Mouse (Mus musculus) liver, embryonic 14.5 days (tissue): ENCODE data around the gene Ctnna2. TPM values are rescaled to one million over a fixed set of nuclear protein-coding genes. Genes with fewer than 3 reads are reported as not detected.

Source experiments
- ATAC-seq: fragments of 200-750 bp; cut with Nextera tagmentation; 2 replicates; pipeline ENCODE4 v1.8.0; 2017; ENCODE audit warnings: moderate number of reproducible peaks, mild to moderate bottlenecking, moderate library complexity; ENCODE audit not compliant: insufficient read depth
- DNase-seq, 3 experiments: peaks; one replicate each; pipeline ENCODE4 v3.0.0-alpha.2; 2012 to 2013; ENCODE audit warnings: low read depth in 3 of 3, low spot score in 3 of 3
- H3K27ac ChIP-seq: fragments of 300-500 bp; sonication (generic); 2 replicates; pipeline ENCODE4 v1.5.1; 2014; ENCODE audit warnings: moderate library complexity, mild to moderate bottlenecking, control low read depth, inconsistent platforms
- H3K27me3 ChIP-seq: fragments of 300-500 bp; sonication (generic); 2 replicates; pipeline ENCODE4 v1.6.1; 2014; ENCODE audit warnings: mild to moderate bottlenecking, low read length, moderate library complexity; ENCODE audit not compliant: control insufficient read depth, insufficient read depth
- H3K36me3 ChIP-seq: fragments of 300-500 bp; sonication (generic); replicated peaks from 2 replicates; pipeline ENCODE4 v1.6.1; 2014; ENCODE audit warnings: low read depth; ENCODE audit not compliant: control insufficient read depth, insufficient read depth
- H3K4me1 ChIP-seq, 2 experiments: fragments of 200-500 bp in 1 of 2; fragments of 300-500 bp in 1 of 2; sonication (generic) in 1 of 2; replicated peaks; 2 replicates each; pipeline ENCODE4 v1.6.1; 2012 to 2014; ENCODE audit warnings: antibody characterized with exemption in 1 of 2, inconsistent platforms in 1 of 2, low read length in 1 of 2; ENCODE audit not compliant: control insufficient read depth in 2 of 2, insufficient read depth in 2 of 2
- H3K4me2 ChIP-seq: fragments of 300-500 bp; sonication (generic); 2 replicates; pipeline ENCODE4 v1.6.1; 2014; ENCODE audit warnings: low read depth, mild to moderate bottlenecking, control low read depth, moderate library complexity
- H3K4me3 ChIP-seq, 2 experiments: fragments of 200-500 bp in 1 of 2; fragments of 300-500 bp in 1 of 2; sonication (generic) in 1 of 2; 2 replicates each; pipeline ENCODE4 v1.5.1; 2012 to 2014; ENCODE audit warnings: low read depth in 2 of 2, low read length in 2 of 2, mild to moderate bottlenecking in 2 of 2, control low read depth in 1 of 2, inconsistent platforms in 1 of 2, moderate library complexity in 1 of 2; ENCODE audit not compliant: insufficient read depth in 1 of 2
- H3K9ac ChIP-seq: fragments of 300-500 bp; sonication (generic); replicated peaks from 2 replicates; pipeline ENCODE4 v1.6.1; 2014; ENCODE audit warnings: mild to moderate bottlenecking, control low read depth, moderate library complexity
- H3K9me3 ChIP-seq: fragments of 300-500 bp; sonication (generic); 2 replicates; pipeline ENCODE4 v1.6.1; 2016; ENCODE audit warnings: low read length, mixed read lengths; ENCODE audit not compliant: control insufficient read depth
- CTCF ChIP-seq: IDR thresholded peaks from 2 replicates; pipeline ENCODE4 v1.5.1; 2016; ENCODE audit warnings: antibody characterized with exemption, low read depth, control low read depth
- EP300 ChIP-seq: IDR thresholded peaks from 2 replicates; pipeline ENCODE4 v1.6.1; 2016; ENCODE audit warnings: antibody characterized with exemption, low read depth
- WGBS: fragments of 180-500 bp; shearing (Covaris S2); extraction: QIAGEN DNeasy Blood & Tissue Kit; methylation state at CpG from one replicate; pipeline ENCODE4 v1.1.7; 2014; ENCODE audit not compliant: insufficient replicate concordance; 5-methylcytosine and 5-hydroxymethylcytosine counted together
- polyA plus RNA-seq, 2 experiments: library from polyadenylated mRNA; depleted of rRNA in 1 of 2; stranded (reverse) in 1 of 2; unstranded in 1 of 2; fragments of >200 nt; fragmentation: Nextera tagmentation in 1 of 2; extraction: Ambion mirVana in 1 of 2; gene quantifications; 2 replicates each; pipeline versions ENCODE4 v1.2.1 to v1.2.3; 2012 to 2014

Gene Ctnna2
- polyA plus RNA-seq, 2 experiments: 0.08 to 0.14 TPM

GRCm38 (mm10) chr6:77969774-77970173 is 9.7 kb downstream of the Ctnna2 start:
- TF ChIP-seq CTCF (no peak), EP300 (no peak)
- H3K27ac ChIP-seq: no peak overlapping the region
- H3K4me3 ChIP-seq: no peak overlapping the region
- H3K27me3 ChIP-seq: no peaks in the 10 kb centered on the region
- H3K9me3 ChIP-seq: no peaks in the 10 kb centered on the region
- no peaks in the 10 kb centered on the region for H3K36me3 ChIP-seq
- no peak overlapping the region for H3K9ac ChIP-seq
- no peak overlapping the region for H3K4me2 ChIP-seq
- 45% methylated on average over 4 of the region's 4 CpGs for WGBS
- ATAC-seq (no peak), DNase-seq (no peak)
- no peaks in the 10 kb centered on the region for H3K4me1 ChIP-seq

GRCm38 (mm10) chr6:77962011-77962410 is 17.5 kb downstream of the Ctnna2 start:
- Histone ChIP-seq H3K36me3 (no peaks in the 10 kb centered on the region), H3K4me1 (no peaks in the 10 kb centered on the region), H3K9ac (no peak overlapping the region), H3K4me2 (no peak overlapping the region), H3K27me3 (no peaks in the 10 kb centered on the region), H3K4me3 (no peak overlapping the region), H3K27ac (no peak overlapping the region), H3K9me3 (no peaks in the 10 kb centered on the region)
- DNase-seq (no peak), ATAC-seq (no peak)
- 59% methylated on average over 1 of the region's 1 CpGs for WGBS
- TF ChIP-seq CTCF (no peak), EP300 (no peak)

GRCm38 (mm10) chr6:77951276-77951675 is 28.2 kb downstream of the Ctnna2 start:
- DNase-seq: no peak
- ATAC-seq: no peak
- Histone ChIP-seq H3K27ac (no peak overlapping the region), H3K36me3 (no peaks in the 10 kb centered on the region), H3K4me1 (no peaks in the 10 kb centered on the region), H3K4me2 (no peak overlapping the region), H3K9me3 (no peaks in the 10 kb centered on the region), H3K27me3 (no peaks in the 10 kb centered on the region), H3K4me3 (no peak overlapping the region), H3K9ac (no peak overlapping the region)
- WGBS: 56% methylated on average over 4 of the region's 4 CpGs
- TF ChIP-seq EP300 (no peak), CTCF (no peak)

- no peak overlapping the region for H3K4me2 ChIP-seq
- H3K36me3 ChIP-seq: no peaks in the 10 kb centered on the region
- DNase-seq: no peak
- no peak overlapping the region for H3K27ac ChIP-seq
- no peak for TF ChIP-seq CTCF
- no peak for TF ChIP-seq EP300
- no peaks in the 10 kb centered on the region for H3K27me3 ChIP-seq
- H3K4me3 ChIP-seq: no peak overlapping the region
- H3K4me1 ChIP-seq: no peaks in the 10 kb centered on the region
- ATAC-seq: no peak
- H3K9ac ChIP-seq: no peak overlapping the region
- 53% methylated on average over 2 of the region's 2 CpGs for WGBS
- H3K9me3 ChIP-seq: no peaks in the 10 kb centered on the region
These were observed 28.8 kb downstream of the Ctnna2 start for GRCm38 (mm10) chr6:77950690-77951089.

- DNase-seq (no peak), ATAC-seq (no peak)
- H3K4me1 ChIP-seq: no peaks in the 10 kb centered on the region
- 57% methylated on average over 3 of the region's 3 CpGs for WGBS
- H3K9me3 ChIP-seq: no peaks in the 10 kb centered on the region
- H3K9ac ChIP-seq: no peak overlapping the region
- H3K36me3 ChIP-seq: no peaks in the 10 kb centered on the region
- H3K27me3 ChIP-seq: no peaks in the 10 kb centered on the region
- TF ChIP-seq CTCF (no peak), EP300 (no peak)
- no peak overlapping the region for H3K4me2 ChIP-seq
- H3K27ac ChIP-seq: no peak overlapping the region
- H3K4me3 ChIP-seq: no peak overlapping the region
These were observed 50.1 kb downstream of the Ctnna2 start for GRCm38 (mm10) chr6:77929375-77929774.

- no peak for DNase-seq
- Histone ChIP-seq H3K4me2 (no peak overlapping the region), H3K36me3 (no peaks in the 10 kb centered on the region), H3K4me3 (no peak overlapping the region), H3K4me1 (no peaks in the 10 kb centered on the region), H3K9ac (no peak overlapping the region), H3K27me3 (no peaks in the 10 kb centered on the region), H3K9me3 (no peaks in the 10 kb centered on the region), H3K27ac (no peak overlapping the region)
- TF ChIP-seq CTCF (no peak), EP300 (no peak)
- no peak for ATAC-seq
- WGBS: 83% methylated on average over 2 of the region's 2 CpGs
These were observed 106.3 kb downstream of the Ctnna2 start for GRCm38 (mm10) chr6:77873150-77873549.
